Mouse (Mus musculus) cerebellum, postnatal 36 days (tissue): ENCODE measurements around the gene Nfrkb.

Experiments used
- DNase-seq, 2 experiments: peaks; one replicate each; pipeline ENCODE4 v3.0.0; 2021 to 2022; ENCODE audit warnings: mixed read lengths in 2 of 2

The Nfrkb gene

GRCm38 (mm10) chr9:31430011-31430410, 44.0 kb downstream of the Nfrkb start:
- DNase-seq: no peak

- DNase-seq: no peak
These were observed 45.8 kb downstream of the Nfrkb start for GRCm38 (mm10) chr9:31431751-31432150.

DNA sequence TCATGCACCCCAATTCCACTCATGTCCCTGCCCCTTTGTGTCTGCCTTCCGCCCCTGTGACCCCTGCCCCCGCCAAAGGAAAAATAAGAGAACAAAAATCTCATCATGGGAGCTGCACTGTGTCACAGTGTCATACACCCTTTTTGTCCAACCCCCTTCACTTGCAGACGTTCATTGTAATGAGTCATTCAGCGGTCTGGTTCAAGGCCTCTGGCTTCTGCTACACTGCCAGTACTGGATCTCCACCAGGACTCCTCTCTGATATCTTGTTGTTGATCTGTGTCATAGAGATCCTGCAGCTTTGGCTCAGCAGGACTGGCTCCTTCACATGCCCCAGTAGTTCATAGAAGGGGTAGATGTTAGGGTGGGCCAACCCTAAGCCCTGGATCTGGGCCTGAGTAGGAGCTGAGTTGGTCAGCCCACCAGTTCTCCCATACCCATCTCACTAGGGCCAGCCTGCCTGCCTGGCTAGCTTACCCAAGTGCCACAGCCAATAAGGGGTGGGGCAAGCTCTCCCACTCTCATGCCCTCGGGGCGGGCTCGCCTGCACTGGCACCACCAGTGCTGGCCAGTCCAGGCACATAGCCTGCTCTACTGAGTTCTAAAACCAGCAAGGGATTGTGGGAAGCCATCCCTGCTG, 46.5 kb downstream of the Nfrkb start:
- no peak for DNase-seq

- DNase-seq: no peak
These were observed 47.4 kb downstream of the Nfrkb start for GRCm38 (mm10) chr9:31433431-31433830.

DNA sequence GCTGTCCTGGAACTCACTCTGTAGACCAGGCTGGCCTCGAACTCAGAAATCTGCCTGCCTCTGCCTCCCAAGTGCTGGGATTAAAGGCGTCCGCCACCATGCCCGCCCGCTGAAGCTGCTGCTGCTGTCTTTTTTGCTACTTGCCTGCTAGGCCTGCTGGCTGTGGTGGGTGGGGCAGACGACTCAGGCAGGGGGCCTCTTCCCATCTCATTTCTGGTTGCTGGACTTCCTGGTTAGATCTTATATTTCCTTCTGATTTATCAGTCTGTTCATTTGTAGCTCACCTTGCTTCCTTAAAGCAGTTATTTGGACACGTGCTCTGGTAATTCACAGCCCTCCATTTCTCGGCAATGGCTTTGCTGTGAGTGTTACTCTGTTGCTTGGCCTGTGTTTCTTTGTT, 49.4 kb downstream of the Nfrkb start:
- DNase-seq: no peak

GRCm38 (mm10) chr9:31437861-31438260, 51.9 kb downstream of the Nfrkb start:
- no peak for DNase-seq

- DNase-seq: no peak
These were observed 52.8 kb downstream of the Nfrkb start for GRCm38 (mm10) chr9:31438834-31439233.

DNA sequence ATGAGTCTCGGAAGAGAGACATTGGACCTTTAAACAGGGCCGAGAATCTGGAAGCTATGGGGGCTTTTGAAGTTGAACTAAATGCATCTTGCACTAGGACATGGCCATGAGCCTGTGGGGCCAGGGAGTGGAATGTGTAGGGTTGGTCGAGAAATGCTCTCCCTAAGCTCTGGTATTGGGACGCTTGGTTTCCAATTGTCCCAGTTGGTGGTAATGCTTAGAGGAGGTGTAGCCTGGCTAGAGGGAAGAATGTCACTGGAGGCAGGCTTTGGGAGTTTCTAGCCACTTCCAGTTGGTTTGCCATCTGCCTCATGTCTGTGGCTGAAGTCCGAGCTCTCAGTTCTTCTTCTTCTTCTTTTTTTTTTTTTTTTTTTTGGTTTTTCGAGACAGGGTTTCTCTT, 53.3 kb downstream of the Nfrkb start:
- DNase-seq: no peak

DNA sequence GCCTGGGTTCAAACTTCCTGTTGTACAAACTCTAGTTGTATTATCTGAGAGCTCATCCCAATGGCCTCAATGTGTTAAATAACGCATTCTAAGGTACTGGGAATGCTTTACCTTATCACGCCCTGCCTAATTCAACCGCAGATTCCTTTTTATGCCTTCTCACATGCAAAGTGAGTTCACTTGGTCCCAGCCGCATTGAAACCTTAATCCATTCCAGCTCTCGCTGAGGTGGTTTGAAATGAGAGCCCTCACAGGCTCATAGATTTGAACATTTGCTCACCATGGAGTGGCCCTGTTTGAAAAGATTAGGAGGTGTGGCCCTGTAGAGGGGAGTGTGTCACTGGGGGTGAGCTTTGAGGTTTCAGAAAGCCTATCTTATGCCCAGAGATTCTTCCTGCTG, 54.4 kb downstream of the Nfrkb start:
- no peak for DNase-seq

GRCm38 (mm10) chr9:31441487-31441886, 55.5 kb downstream of the Nfrkb start:
- DNase-seq: no peak

GRCm38 (mm10) chr9:31444236-31444635, 58.2 kb downstream of the Nfrkb start:
- no peak for DNase-seq

DNA sequence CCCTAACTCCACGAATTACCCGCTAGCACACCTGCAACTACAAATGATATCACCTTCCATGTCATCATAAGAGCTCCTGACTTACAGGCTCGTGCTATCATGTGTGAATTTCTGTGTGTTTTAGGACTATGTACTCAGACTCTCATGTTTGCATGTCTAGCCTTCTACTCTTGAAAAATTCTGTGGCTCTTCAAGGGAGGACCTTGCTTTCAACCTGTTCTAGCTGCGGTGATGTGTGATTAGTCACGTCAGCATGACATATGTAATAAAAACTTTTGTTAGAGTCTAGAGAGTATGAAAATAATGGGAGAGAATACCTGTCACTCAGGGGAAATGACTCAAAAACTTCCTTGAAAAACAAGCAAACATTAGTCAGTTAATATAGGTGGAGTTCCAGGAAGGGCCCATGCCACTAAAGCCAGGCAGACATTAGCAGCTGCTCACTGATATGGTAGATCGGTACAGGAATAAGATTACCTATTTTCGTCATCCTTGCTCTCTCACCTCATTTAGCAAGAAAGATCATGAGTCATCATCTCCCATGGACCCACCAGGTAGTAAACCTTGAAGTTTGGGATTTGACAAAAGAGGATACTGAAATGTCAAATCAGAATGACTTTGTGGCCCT, 63.3 kb downstream of the Nfrkb start:
- DNase-seq: no peak

DNA sequence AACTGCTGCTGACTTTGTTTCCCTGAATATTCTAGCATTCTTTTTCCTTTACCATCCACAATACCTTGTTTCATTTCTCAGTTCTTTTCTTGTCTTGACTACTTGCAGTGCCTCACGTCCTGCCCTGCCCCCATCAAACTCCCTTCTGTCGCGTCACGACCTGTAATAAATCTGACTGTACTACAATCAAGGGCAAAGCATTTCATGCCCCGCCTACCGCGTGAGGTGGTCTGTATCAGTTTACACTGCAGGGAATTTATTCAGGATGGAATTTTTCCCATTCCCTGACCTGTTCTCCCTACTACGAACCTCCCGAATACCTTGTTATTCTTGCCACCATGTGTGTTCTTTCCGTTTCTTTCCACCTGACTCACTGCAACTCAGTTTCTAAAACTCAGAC, 66.2 kb downstream of the Nfrkb start:
- no peak for DNase-seq

DNA sequence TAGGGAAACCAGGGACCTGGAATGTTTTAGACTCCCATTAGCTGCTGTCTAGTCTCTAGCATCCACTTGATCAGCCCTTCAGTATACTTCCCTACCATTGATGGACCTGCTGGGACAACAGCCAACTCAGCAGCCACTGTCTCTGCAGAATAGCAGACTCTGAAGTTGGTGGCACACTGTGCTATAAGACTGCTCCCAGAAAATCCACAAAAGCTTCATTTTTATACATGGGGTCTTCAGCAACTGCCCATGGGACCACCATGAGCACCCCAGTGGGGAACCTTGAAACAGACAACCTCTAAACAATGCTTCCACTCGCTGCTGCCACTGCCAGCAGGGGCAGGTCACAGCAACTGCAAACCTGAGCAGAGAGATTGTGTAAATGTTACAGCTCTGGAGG, 68.4 kb downstream of the Nfrkb start:
- no peak for DNase-seq

- DNase-seq: no peak
These were observed 77.2 kb downstream of the Nfrkb start for GRCm38 (mm10) chr9:31463190-31463589.

- DNase-seq: no peak
These were observed 77.9 kb downstream of the Nfrkb start, which contains the start of gene Tmem45b for GRCm38 (mm10) chr9:31463692-31464474. Tmem45b (minus strand) TSS chr9:31464462.
